Mouse (Mus musculus) midbrain, postnatal 0 days (tissue): ENCODE data around the gene Sptbn1. TPM values are rescaled to one million over a fixed set of nuclear protein-coding genes. Genes with fewer than 3 reads are reported as not detected.
A peak's percentile ranks its signal among the peaks of the same experiment; 100 is the strongest.

Experiments used
- ATAC-seq: fragments of 200-750 bp; cut with Nextera tagmentation; 2 replicates; pipeline ENCODE4 v1.8.0; 2017; ENCODE audit warnings: moderate number of reproducible peaks, mild to moderate bottlenecking, moderate TSS enrichment, moderate library complexity; ENCODE audit not compliant: low FRiP score
- DNase-seq: peaks from one replicate; pipeline ENCODE4 v3.0.0-alpha.2; 2015; ENCODE audit warnings: low spot score
- H3K27ac ChIP-seq: fragments of 300-500 bp; sonication (generic); 2 replicates; pipeline ENCODE4 v1.5.1; 2014; ENCODE audit warnings: low read depth, mild to moderate bottlenecking, low read length, mixed read lengths
- H3K27me3 ChIP-seq: fragments of 300-500 bp; sonication (generic); 2 replicates; pipeline ENCODE4 v1.6.1; 2014; ENCODE audit warnings: low read length, control low read depth, mixed read lengths; ENCODE audit not compliant: insufficient read depth
- H3K36me3 ChIP-seq: fragments of 300-500 bp; sonication (generic); 2 replicates; pipeline ENCODE4 v1.6.1; 2014; ENCODE audit warnings: low read length, control low read depth, mixed read lengths; ENCODE audit not compliant: insufficient read depth
- H3K4me1 ChIP-seq: fragments of 300-500 bp; sonication (generic); 2 replicates; pipeline ENCODE4 v1.6.1; 2014; ENCODE audit warnings: mild to moderate bottlenecking, control low read depth, antibody characterized with exemption, low read length, mixed read lengths; ENCODE audit not compliant: insufficient read depth
- H3K4me2 ChIP-seq: fragments of 300-500 bp; sonication (generic); 2 replicates; pipeline ENCODE4 v1.6.1; 2014; ENCODE audit warnings: low read depth, mild to moderate bottlenecking, low read length, mixed read lengths; ENCODE audit not compliant: poor library complexity, severe bottlenecking
- H3K4me3 ChIP-seq: fragments of 300-500 bp; sonication (generic); 2 replicates; pipeline ENCODE4 v1.5.1; 2014; ENCODE audit warnings: low read depth, mild to moderate bottlenecking, low read length, moderate library complexity
- H3K9ac ChIP-seq: fragments of 300-500 bp; sonication (generic); replicated peaks from 2 replicates; pipeline ENCODE4 v1.6.1; 2014; ENCODE audit warnings: mild to moderate bottlenecking, low read length, moderate library complexity, mixed read lengths; ENCODE audit not compliant: poor library complexity, severe bottlenecking
- H3K9me3 ChIP-seq: fragments of 300-500 bp; sonication (generic); 2 replicates; pipeline ENCODE4 v1.6.1; 2016; ENCODE audit warnings: low read length, control low read depth
- CTCF ChIP-seq: IDR thresholded peaks from 2 replicates; pipeline ENCODE4 v1.5.1; 2016; ENCODE audit warnings: antibody characterized with exemption, mild to moderate bottlenecking
- WGBS: fragments of 180-500 bp; shearing (Covaris S2); extraction: QIAGEN DNeasy Blood & Tissue Kit; methylation state at CpG from one replicate; pipeline ENCODE4 v1.1.7; 2014; 5-methylcytosine and 5-hydroxymethylcytosine counted together
- polyA plus RNA-seq: library from polyadenylated mRNA; unstranded; fragments of >200 nt; fragmentation: Nextera tagmentation; extraction: Ambion mirVana; gene quantifications from 2 replicates; pipeline ENCODE4 v1.2.1, GENCODE M21; 2015
- total RNA-seq: library from RNA; depleted of rRNA; stranded (reverse); fragments of >200 nt; gene quantifications from 2 replicates; pipeline ENCODE4 v1.2.3, GENCODE M21; 2014

The Sptbn1 gene
- total and polyA plus RNA-seq, 2 experiments from 2014 or later: 173 to 294 TPM

DNA sequence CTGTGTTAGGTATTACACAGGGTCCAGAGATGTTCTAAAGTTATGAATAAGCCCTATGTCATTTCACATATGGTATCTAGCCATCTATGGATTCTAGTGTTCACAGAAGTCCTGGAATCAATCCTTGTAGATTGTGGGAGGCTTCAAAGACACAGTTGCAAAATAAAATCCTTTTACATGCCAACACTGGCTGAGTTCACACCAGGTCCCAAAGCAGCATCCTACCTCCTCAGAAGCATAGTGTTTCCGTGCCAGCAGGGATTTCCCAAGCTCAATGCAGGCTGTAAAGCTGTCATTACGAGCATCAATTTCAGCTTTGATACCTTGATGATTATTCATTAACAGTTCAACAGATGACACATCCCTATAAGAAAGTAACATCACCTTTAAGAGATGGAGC, 154.3 kb downstream of the Sptbn1 start:
- no peak overlapping the region for H3K27ac ChIP-seq
- DNase-seq (no peak), ATAC-seq (no peak)
- no peak overlapping the region for H3K4me2 ChIP-seq
- no peak overlapping the region for H3K4me3 ChIP-seq
- no peaks in the 10 kb centered on the region for H3K4me1 ChIP-seq
- no peaks in the 10 kb centered on the region for H3K9me3 ChIP-seq
- H3K27me3 ChIP-seq: no peaks in the 10 kb centered on the region
- peaks cover 72% of the 10 kb centered on the region for H3K36me3 ChIP-seq
- TF ChIP-seq CTCF: no peak
- no peak overlapping the region for H3K9ac ChIP-seq
- WGBS: 89% methylated on average over 2 of the region's 2 CpGs

GRCm38 (mm10) chr11:30110634-30111033, 157.3 kb downstream of the Sptbn1 start:
- Histone ChIP-seq H3K27me3 (no peaks in the 10 kb centered on the region), H3K9me3 (no peaks in the 10 kb centered on the region), H3K27ac (no peak overlapping the region), H3K4me2 (no peak overlapping the region), H3K4me1 (no peaks in the 10 kb centered on the region), H3K36me3 (peaks cover 63% of the 10 kb centered on the region), H3K9ac (no peak overlapping the region), H3K4me3 (no peak overlapping the region)
- no peak for TF ChIP-seq CTCF
- WGBS: 88% methylated on average over 7 of the region's 7 CpGs
- ATAC-seq (no peak), DNase-seq (peak; percentile 5)

DNA sequence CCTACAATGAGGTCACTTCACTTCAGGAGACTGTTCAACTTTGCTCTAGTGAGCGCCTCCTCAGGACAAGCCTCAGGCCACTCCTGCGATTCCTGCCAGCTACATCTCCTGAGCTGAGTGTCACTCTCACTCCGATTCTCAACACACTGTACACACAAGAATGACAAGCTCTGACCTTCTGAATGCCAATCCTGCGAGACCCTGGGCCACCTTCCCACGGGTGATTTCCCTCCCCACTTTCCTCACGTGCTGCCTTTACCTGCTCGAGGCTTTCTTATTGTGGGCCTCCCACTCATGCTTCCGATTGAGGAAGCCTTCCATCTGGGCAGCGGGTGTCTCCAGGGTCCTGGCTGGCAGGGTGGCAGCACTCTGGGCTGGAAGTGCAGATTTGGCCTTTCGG, 163.8 kb downstream of the Sptbn1 start:
- WGBS: 90% methylated on average over 10 of the region's 10 CpGs
- no peak for ATAC-seq
- no peak overlapping the region for H3K4me2 ChIP-seq

GRCm38 (mm10) chr11:30102594-30102993, 165.4 kb downstream of the Sptbn1 start:
- Histone ChIP-seq H3K4me3 (no peak overlapping the region), H3K9ac (no peak overlapping the region), H3K36me3 (peaks cover 69% of the 10 kb centered on the region), H3K9me3 (no peaks in the 10 kb centered on the region), H3K4me2 (no peak overlapping the region), H3K27me3 (no peaks in the 10 kb centered on the region), H3K4me1 (no peaks in the 10 kb centered on the region), H3K27ac (no peak overlapping the region)
- 95% methylated on average over 2 of the region's 2 CpGs for WGBS
- no peak for DNase-seq
- no peak for TF ChIP-seq CTCF
- no peak for ATAC-seq

More for the DNA sequence above, 163.8 kb downstream of the Sptbn1 start:
- no peak overlapping the region for H3K4me3 ChIP-seq
- H3K9ac ChIP-seq: no peak overlapping the region
- H3K9me3 ChIP-seq: no peaks in the 10 kb centered on the region
- no peak for DNase-seq
- H3K36me3 ChIP-seq: peaks cover 74% of the 10 kb centered on the region
- H3K27ac ChIP-seq: no peak overlapping the region
- TF ChIP-seq CTCF: no peak
- H3K27me3 ChIP-seq: no peaks in the 10 kb centered on the region
- no peaks in the 10 kb centered on the region for H3K4me1 ChIP-seq

GRCm38 (mm10) chr11:30101796-30102195, 166.2 kb downstream of the Sptbn1 start:
- H3K4me3 ChIP-seq: no peak overlapping the region
- no peaks in the 10 kb centered on the region for H3K4me1 ChIP-seq
- ATAC-seq (no peak), DNase-seq (no peak)
- no peaks in the 10 kb centered on the region for H3K27me3 ChIP-seq
- H3K27ac ChIP-seq: no peak overlapping the region
- H3K36me3 ChIP-seq: peaks cover 70% of the 10 kb centered on the region
- no peaks in the 10 kb centered on the region for H3K9me3 ChIP-seq
- WGBS: 86% methylated on average over 1 of the region's 1 CpGs
- TF ChIP-seq CTCF: no peak
- no peak overlapping the region for H3K9ac ChIP-seq
- no peak overlapping the region for H3K4me2 ChIP-seq

DNA sequence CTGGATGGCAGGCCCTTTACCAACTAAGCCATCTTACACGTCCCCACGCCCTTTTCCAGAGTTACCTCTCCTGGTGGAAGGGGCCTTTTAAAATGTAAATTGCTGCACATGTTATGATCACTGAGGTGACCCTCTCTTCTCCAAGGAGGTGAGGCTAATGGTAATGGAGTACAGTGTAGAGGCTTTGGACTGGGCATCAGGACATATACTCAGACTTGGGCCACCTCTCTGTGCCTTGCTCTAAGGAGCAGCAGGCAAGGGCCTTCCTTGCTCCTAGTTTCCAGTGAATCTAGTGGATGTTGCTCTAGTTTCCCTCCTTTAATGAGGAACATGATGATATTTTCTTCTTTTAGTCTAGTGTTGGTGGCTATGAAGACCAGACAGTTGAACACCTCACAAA, 166.8 kb downstream of the Sptbn1 start:
- TF ChIP-seq CTCF: no peak
- ATAC-seq: no peak
- Histone ChIP-seq H3K27ac (no peak overlapping the region), H3K4me2 (no peak overlapping the region), H3K9me3 (no peaks in the 10 kb centered on the region), H3K36me3 (peaks cover 66% of the 10 kb centered on the region), H3K9ac (no peak overlapping the region), H3K27me3 (no peaks in the 10 kb centered on the region), H3K4me1 (no peaks in the 10 kb centered on the region), H3K4me3 (no peak overlapping the region)
- no peak for DNase-seq
- WGBS: 97% methylated on average over 2 of the region's 2 CpGs

- 92% methylated on average over 6 of the region's 6 CpGs for WGBS
- Histone ChIP-seq H3K27ac (no peak overlapping the region), H3K27me3 (no peaks in the 10 kb centered on the region), H3K9me3 (no peaks in the 10 kb centered on the region), H3K4me1 (no peaks in the 10 kb centered on the region), H3K36me3 (peaks cover 54% of the 10 kb centered on the region), H3K4me2 (no peak overlapping the region), H3K4me3 (no peak overlapping the region), H3K9ac (no peak overlapping the region)
- DNase-seq (no peak), ATAC-seq (no peak)
- TF ChIP-seq CTCF: no peak
Observed at GRCm38 (mm10) chr11:30099916-30100315, 168.1 kb downstream of the Sptbn1 start.
